Comparison of ENCODE assay signal across 19 mouse cellular contexts in the genomic region with DNA sequence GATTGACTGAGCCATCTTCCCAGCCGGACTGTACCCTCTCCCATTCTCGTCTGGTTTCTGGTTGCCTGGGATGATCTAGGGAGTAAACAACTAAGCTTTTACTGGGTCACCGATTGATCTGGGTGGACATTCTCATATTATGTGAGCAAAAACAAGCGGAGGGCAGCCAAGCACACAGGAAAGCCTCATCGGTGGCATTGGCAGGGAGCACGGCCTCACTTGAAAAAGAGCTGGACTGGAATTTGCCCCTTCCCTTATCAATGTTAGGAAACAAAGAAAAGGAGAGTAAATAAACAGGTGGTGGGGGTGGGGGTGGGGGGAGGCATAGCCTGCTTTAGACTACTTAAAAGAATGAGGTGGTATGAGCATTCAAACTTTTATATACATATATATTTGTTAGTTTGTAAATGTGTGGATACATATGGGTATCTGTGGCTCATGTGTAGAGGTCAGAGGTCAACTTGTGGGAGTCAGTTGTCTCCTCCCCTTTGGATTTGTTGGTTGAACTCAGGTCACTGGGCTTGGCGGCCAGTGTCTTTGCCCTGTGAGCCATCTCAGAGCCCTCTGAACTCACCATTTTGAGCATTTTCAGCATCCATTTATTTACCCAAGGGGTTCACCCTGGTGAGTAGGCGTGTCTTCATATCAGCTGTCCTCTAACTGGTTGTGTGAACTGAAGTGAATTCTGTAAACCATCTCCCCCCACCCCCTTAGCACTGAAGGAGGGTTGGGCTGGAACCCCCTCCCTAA. TPM values are rescaled to one million over a fixed set of nuclear protein-coding genes. Genes with fewer than 3 reads are reported as not detected.
"Had no signal": no experiment of that assay in that cellular context is flagged by ENCODE, and none has a peak within 500 bp of the region (broad histone marks: within the 10 kb centered on the region; RNA-seq: fewer than 3 reads in every experiment).

No protein-coding gene starts in this region.

- DNase-seq: kidney, adult 18-20 months; kidney, postnatal 4 days; left cerebral cortex, postnatal 4 days; lung, embryonic 14.5 days; lung, postnatal 10 days; lung, postnatal 4 days; midbrain, embryonic 14.5 days; right cerebral cortex, adult 18-20 months; spleen, adult 18-20 months; thymus, adult 18-20 months; thymus, postnatal 36 days had no signal

- H3K27me3 ChIP-seq: hindbrain, embryonic 15.5 days; limb, embryonic 13.5 days; neural tube, embryonic 15.5 days had no signal

- H3K4me1 ChIP-seq: hindbrain, embryonic 15.5 days; limb, embryonic 13.5 days; neural tube, embryonic 15.5 days had no signal

- H3K9ac ChIP-seq: hindbrain, embryonic 15.5 days; limb, embryonic 13.5 days; lung, embryonic 14.5 days; neural tube, embryonic 15.5 days had no signal

- H3K27ac ChIP-seq: hindbrain, embryonic 15.5 days; kidney, postnatal 0 days; layer of hippocampus, adult 2 months; limb, embryonic 13.5 days; midbrain, embryonic 10.5 days; neural tube, embryonic 15.5 days had no signal

- H3K4me2 ChIP-seq: hindbrain, embryonic 15.5 days; limb, embryonic 13.5 days; lung, embryonic 14.5 days; neural tube, embryonic 15.5 days had no signal

- H3K36me3 ChIP-seq: hindbrain, embryonic 15.5 days; limb, embryonic 13.5 days; midbrain, embryonic 10.5 days; neural tube, embryonic 15.5 days had no signal

- H3K9me3 ChIP-seq: hindbrain, embryonic 15.5 days; limb, embryonic 13.5 days; midbrain, embryonic 10.5 days; neural tube, embryonic 15.5 days had no signal

- H3K4me3 ChIP-seq: hindbrain, embryonic 15.5 days; layer of hippocampus, adult 2 months; limb, embryonic 13.5 days; midbrain, embryonic 10.5 days; myocyte; neural tube, embryonic 15.5 days had no signal

RNA-seq across cellular contexts. Expression of a gene that starts 12.1 kb away (rescaled TPM):
- total RNA-seq: left cerebral cortex, postnatal 4 days had no signal
- polyA plus RNA-seq: hindbrain, embryonic 15.5 days; limb, embryonic 13.5 days; midbrain, embryonic 10.5 days; midbrain, embryonic 14.5 days; neural tube, embryonic 11.5 days had no signal
